Mouse (Mus musculus) stomach, embryonic 14.5 days (tissue): ENCODE data around the gene A030003K21Rik. TPM values are rescaled to one million over a fixed set of nuclear protein-coding genes. Genes with fewer than 3 reads are reported as not detected.
"Not testable (repeated sequence)": the region's sequence is repeated elsewhere in the genome, so short reads cannot be mapped to it uniquely, and the experiment has no call there.

ENCODE experiments used
- ATAC-seq: fragments of 200-750 bp; cut with Nextera tagmentation; 2 replicates; pipeline ENCODE4 v1.8.0; 2017; ENCODE audit warnings: low read depth, moderate TSS enrichment; ENCODE audit not compliant: insufficient number of reproducible peaks, insufficient read depth, low FRiP score
- H3K27ac ChIP-seq: fragments of 300-500 bp; sonication (generic); 2 replicates; pipeline ENCODE4 v1.5.1; 2014; ENCODE audit warnings: mild to moderate bottlenecking, low read length, moderate library complexity, mixed read lengths
- H3K27me3 ChIP-seq: fragments of 300-500 bp; sonication (generic); 2 replicates; pipeline ENCODE4 v1.6.1; 2014; ENCODE audit warnings: low read length, control low read depth, mixed read lengths; ENCODE audit not compliant: control insufficient read depth, insufficient read depth
- H3K36me3 ChIP-seq: fragments of 300-500 bp; sonication (generic); 2 replicates; pipeline ENCODE4 v1.6.1; 2014; ENCODE audit warnings: mild to moderate bottlenecking, control low read depth, low read length, moderate library complexity, mixed read lengths; ENCODE audit not compliant: control insufficient read depth, insufficient read depth
- H3K4me1 ChIP-seq: fragments of 300-500 bp; sonication (generic); 2 replicates; pipeline ENCODE4 v1.6.1; 2014; ENCODE audit warnings: low read length, control low read depth, mixed read lengths; ENCODE audit not compliant: control insufficient read depth, insufficient read depth
- H3K4me2 ChIP-seq: fragments of 300-500 bp; sonication (generic); replicated peaks from 2 replicates; pipeline ENCODE4 v1.6.1; 2014; ENCODE audit warnings: low read depth, low read length, control low read depth
- H3K4me3 ChIP-seq: fragments of 300-500 bp; sonication (generic); 2 replicates; pipeline ENCODE4 v1.5.1; 2014; ENCODE audit warnings: low read depth, low read length, control low read depth
- H3K9ac ChIP-seq: fragments of 300-500 bp; sonication (generic); replicated peaks from 2 replicates; pipeline ENCODE4 v1.6.1; 2014; ENCODE audit warnings: low read depth, mild to moderate bottlenecking, control low read depth, low read length, moderate library complexity, mixed read lengths
- H3K9me3 ChIP-seq: fragments of 300-500 bp; sonication (generic); 2 replicates; pipeline ENCODE4 v1.6.1; 2016; ENCODE audit warnings: low read depth, low read length, control low read depth; ENCODE audit not compliant: control insufficient read depth
- WGBS: fragments of 180-500 bp; shearing (Covaris S2); extraction: QIAGEN DNeasy Blood & Tissue Kit; methylation state at CpG from one replicate; pipeline ENCODE4 v1.1.7; 2014; 5-methylcytosine and 5-hydroxymethylcytosine counted together
- polyA plus RNA-seq: library from polyadenylated mRNA; unstranded; fragments of >200 nt; fragmentation: Nextera tagmentation; extraction: Ambion mirVana; gene quantifications from 2 replicates; pipeline ENCODE4 v1.2.1, GENCODE M21; 2014

Gene A030003K21Rik
- polyA plus RNA-seq = not detected in 2 replicates

DNA sequence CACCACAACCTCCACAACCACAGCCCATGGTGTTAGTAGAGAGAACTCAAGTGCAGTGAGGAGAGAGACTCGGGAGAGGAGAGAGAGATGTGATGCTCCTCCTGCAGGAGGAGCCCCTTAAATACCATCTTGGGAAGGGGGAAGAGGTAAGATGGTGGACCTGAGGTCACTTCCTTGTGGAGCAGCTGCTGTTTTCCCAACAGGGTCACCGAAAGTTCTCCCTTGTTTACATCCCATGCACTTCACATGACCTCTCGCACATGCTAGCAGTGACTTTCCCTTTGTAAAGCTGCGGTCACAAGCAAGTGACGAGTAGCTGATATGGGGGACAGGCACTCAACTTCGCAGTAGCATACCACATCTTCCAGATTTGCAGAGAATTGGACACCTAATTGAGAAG lies at the start of gene A030003K21Rik:
Gene A030003K21Rik, minus strand, starts transcription at position 94 of the 400 bp plus-strand sequence.
- H3K9me3 ChIP-seq, H3K4me3 ChIP-seq, ATAC-seq, H3K9ac ChIP-seq, H3K36me3 ChIP-seq, H3K27me3 ChIP-seq, H3K27ac ChIP-seq, H3K4me2 ChIP-seq, H3K4me1 ChIP-seq: not testable (repeated sequence)
- no CpG with 5 or more reads among the region's 6 CpGs for WGBS

DNA sequence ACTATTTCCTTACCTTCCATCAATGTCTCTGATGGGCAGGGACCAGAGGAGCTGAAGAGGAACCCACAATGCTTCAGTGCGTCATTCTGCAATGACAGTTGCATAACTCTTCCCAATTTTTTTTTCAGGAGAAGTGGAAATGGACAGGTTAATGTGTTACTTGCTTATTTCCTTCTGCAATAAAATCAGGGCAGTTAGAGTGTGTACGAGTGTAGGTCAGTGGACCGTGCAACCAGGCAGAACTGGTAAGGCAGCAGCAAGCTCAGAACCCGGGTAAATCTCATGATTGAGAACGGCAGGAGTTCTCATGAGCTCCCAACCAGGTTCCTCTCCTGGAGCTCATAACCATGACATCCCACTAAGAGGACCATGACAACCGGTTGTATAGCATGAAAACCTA lies 48.9 kb upstream of the A030003K21Rik start:
- Histone ChIP-seq H3K36me3 (no peaks in the 10 kb centered on the region), H3K9ac (no peak overlapping the region), H3K4me3 (no peak overlapping the region), H3K4me2 (no peak overlapping the region), H3K4me1 (no peaks in the 10 kb centered on the region), H3K27me3 (no peaks in the 10 kb centered on the region), H3K9me3 (no peaks in the 10 kb centered on the region), H3K27ac (no peak overlapping the region)
- no peak for ATAC-seq
- WGBS = 84% methylated on average over 6 of the region's 6 CpGs

DNA sequence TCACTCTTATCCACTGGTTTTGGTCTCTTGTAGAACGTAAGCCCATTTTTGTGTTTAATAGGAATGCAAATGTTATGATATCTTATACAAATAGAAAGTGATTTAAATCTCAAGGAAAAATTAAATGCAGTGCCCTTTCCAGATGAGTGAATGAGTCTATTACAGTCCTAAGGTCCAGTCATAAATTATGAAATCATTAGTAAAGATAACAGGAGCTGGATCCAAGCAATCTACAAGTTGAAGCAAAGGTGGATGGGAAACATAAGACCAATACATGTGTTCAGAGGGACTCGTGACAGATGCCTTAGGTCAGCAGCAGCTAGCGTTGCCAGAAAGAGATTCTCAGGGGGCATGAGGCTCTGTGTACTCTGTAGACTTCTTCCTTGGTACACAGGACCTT lies 48.4 kb upstream of the A030003K21Rik start:
- H3K27me3 ChIP-seq = no peaks in the 10 kb centered on the region
- H3K27ac ChIP-seq = no peak overlapping the region
- no peaks in the 10 kb centered on the region for H3K4me1 ChIP-seq
- no peak overlapping the region for H3K4me2 ChIP-seq
- ATAC-seq = no peak
- WGBS = 69% methylated on average over 3 of the region's 3 CpGs
- no peaks in the 10 kb centered on the region for H3K9me3 ChIP-seq
- H3K9ac ChIP-seq = no peak overlapping the region
- no peaks in the 10 kb centered on the region for H3K36me3 ChIP-seq
- H3K4me3 ChIP-seq = no peak overlapping the region

DNA sequence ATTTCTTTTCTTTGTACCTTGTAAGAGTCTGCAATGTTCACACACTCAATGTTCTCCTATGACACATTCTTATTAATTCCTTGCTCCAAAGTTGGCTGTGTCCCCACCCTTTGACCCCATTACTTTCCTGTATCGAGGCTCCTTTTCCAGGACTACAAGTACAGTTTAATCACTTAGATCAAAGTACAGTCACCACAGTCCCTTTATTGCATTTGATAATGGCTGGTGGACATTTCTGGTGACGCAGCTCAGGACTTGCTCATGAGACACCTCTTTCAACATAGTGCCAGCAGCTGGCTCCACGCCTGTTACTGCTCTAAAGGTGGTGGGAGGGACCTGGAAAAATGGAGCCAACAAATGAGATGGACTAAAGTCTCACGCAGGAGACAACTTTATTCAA lies 47.9 kb upstream of the A030003K21Rik start:
- no peak for ATAC-seq
- H3K4me1 ChIP-seq = no peaks in the 10 kb centered on the region

DNA sequence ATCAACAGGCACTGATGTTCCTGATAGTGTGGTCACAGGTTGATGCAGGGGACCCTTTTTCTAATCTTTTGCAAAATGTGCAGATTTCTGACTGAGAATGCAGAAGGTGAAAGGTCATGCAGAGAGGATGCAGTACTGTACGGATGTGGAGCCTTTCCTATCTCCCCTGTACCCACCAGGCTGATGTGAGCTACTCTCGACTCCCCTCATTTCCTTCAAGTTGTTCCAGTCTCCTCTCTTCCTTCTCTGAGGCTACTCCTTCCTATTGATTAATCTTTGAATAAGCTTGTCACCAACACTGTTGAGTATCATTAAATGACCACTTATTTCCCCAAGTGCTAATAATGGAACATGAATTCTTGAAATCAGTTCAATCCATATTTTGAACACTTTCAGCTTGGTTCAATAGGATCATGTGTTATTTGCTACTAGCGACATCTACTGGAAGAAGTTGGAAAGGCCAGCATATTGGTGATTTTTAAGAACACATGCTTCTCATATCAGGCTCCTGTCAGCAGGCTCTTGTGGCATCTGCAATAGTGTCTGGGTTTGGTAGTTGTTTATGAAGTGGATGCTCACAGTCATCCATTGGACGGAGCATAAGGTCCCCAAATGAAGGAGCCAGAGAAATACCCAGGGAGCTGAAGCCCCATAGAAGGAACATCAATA lies 44.5 kb upstream of the A030003K21Rik start:
- H3K9me3 ChIP-seq = peaks cover 6% of the 10 kb centered on the region; the same call in 1 of the 2 replicates
- no peak for ATAC-seq
- H3K4me3 ChIP-seq = no peak overlapping the region
- H3K4me2 ChIP-seq = no peak overlapping the region
- 28% methylated on average over 4 of the region's 4 CpGs for WGBS
- no peak overlapping the region for H3K27ac ChIP-seq
- H3K27me3 ChIP-seq = no peaks in the 10 kb centered on the region
- no peaks in the 10 kb centered on the region for H3K36me3 ChIP-seq
- H3K4me1 ChIP-seq = no peaks in the 10 kb centered on the region
- no peak overlapping the region for H3K9ac ChIP-seq

More for the DNA sequence above, 47.9 kb upstream of the A030003K21Rik start:
- H3K9me3 ChIP-seq = no peaks in the 10 kb centered on the region
- no peaks in the 10 kb centered on the region for H3K36me3 ChIP-seq
- no peak overlapping the region for H3K27ac ChIP-seq
- H3K4me2 ChIP-seq = no peak overlapping the region
- H3K4me3 ChIP-seq = no peak overlapping the region
- WGBS = 62% methylated on average over 4 of the region's 4 CpGs
- H3K9ac ChIP-seq = no peak overlapping the region
- no peaks in the 10 kb centered on the region for H3K27me3 ChIP-seq

DNA sequence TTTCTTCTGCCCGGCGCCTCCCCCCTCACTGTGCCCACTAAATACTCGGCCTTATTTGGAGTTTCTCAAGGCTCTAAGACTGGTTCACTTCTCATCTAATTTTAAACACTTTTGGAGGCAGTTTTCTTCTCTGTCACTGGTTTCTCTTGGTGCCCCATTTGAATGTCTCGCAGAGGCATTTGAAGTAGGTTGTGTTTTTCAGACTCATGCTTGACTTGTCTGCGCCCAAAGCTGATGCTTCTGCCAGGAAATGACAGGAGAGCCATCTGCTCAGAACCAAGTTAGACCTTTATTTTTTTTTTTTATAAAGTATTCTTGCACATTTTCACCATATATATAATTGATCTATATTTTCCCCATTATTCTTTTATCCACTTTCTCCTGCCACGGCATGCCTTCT lies 43.5 kb upstream of the A030003K21Rik start:
- no peaks in the 10 kb centered on the region for H3K36me3 ChIP-seq
- no peaks in the 10 kb centered on the region for H3K27me3 ChIP-seq
- no peak overlapping the region for H3K4me2 ChIP-seq
- no peaks in the 10 kb centered on the region for H3K4me1 ChIP-seq
- 89% methylated on average over 6 of the region's 6 CpGs for WGBS
- peaks cover 6% of the 10 kb centered on the region; the same call in 1 of the 2 replicates for H3K9me3 ChIP-seq
- no peak overlapping the region for H3K27ac ChIP-seq
- ATAC-seq = no peak
- H3K4me3 ChIP-seq = no peak overlapping the region
- H3K9ac ChIP-seq = no peak overlapping the region

DNA sequence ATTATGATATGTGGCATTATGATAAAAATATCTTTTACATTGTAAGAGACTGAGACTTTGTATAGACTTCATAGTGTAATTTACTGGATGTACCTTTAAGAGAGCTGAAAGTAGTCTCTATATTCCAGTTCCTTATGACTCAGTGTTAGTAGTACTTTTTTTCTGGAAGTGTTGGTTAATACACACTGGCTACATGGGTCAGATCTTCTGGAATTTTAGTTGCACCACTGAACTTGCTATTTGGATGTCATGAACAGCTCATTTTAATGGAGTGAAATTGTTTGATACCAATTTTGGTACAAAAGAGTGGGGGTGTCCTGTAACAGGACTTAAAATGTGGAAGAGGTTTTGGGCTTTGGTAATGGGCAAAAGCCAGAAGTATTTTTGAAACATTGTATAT lies 34.7 kb upstream of the A030003K21Rik start:
- H3K9me3 ChIP-seq = no peaks in the 10 kb centered on the region
- no peak overlapping the region for H3K4me2 ChIP-seq
- no peaks in the 10 kb centered on the region for H3K27me3 ChIP-seq
- ATAC-seq = no peak
- H3K4me1 ChIP-seq = no peaks in the 10 kb centered on the region
- no peak overlapping the region for H3K4me3 ChIP-seq
- H3K9ac ChIP-seq = no peak overlapping the region
- H3K27ac ChIP-seq = no peak overlapping the region
- no peaks in the 10 kb centered on the region for H3K36me3 ChIP-seq

DNA sequence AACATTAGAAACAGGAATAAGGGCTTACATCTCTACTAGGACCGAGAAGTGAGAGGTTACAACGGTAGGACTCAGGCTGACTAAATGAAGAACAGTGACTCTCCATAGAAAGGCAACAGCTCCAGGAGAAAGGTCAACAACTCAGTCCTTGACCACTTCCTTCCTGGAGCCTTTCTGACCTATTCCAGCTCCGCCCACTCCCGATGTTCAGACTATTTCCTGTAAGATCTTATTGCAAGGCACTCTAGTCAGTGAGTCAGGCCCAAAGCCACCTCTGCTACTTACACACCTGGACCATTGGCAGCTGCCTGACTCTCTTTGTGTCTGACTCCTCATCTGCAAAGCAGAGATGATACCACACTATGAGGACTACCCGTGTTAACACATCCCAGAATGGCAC lies 32.6 kb upstream of the A030003K21Rik start:
- no peaks in the 10 kb centered on the region for H3K4me1 ChIP-seq
- no peaks in the 10 kb centered on the region for H3K27me3 ChIP-seq
- H3K4me2 ChIP-seq = no peak overlapping the region
- no peaks in the 10 kb centered on the region for H3K9me3 ChIP-seq
- H3K4me3 ChIP-seq = no peak overlapping the region
- no peak overlapping the region for H3K27ac ChIP-seq
- 80% methylated on average over 5 of the region's 5 CpGs for WGBS
- ATAC-seq = no peak
- no peaks in the 10 kb centered on the region for H3K36me3 ChIP-seq
- H3K9ac ChIP-seq = no peak overlapping the region

DNA sequence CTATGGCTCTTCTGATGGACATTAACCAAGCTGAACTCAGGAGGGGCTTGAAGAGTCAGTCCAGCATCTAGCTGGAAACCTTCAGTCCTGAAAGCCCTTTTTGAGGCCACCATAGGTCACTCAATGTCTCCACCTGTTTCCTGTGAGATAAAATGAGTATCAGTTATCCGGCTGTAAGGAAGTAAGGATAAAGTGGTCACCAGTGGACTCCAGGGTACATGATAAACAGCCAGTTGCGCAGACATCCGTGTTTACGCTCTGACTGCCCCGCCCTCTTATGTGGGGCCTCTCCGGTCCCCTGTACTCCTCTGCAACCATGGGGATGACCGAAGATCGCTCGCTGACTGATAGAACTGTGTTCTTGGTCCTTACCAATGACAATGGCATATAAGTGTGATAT lies 31.2 kb upstream of the A030003K21Rik start:
- Histone ChIP-seq H3K9ac (no peak overlapping the region), H3K27ac (no peak overlapping the region), H3K4me2 (no peak overlapping the region), H3K4me1 (no peaks in the 10 kb centered on the region), H3K9me3 (no peaks in the 10 kb centered on the region), H3K36me3 (no peaks in the 10 kb centered on the region), H3K4me3 (no peak overlapping the region), H3K27me3 (no peaks in the 10 kb centered on the region)
- ATAC-seq = no peak
- 77% methylated on average over 9 of the region's 9 CpGs for whole genome bisulfite sequencing
